Mouse (Mus musculus): ENCODE results near the gene Gstm1. TPM values are rescaled to one million over a fixed set of nuclear protein-coding genes. Genes with fewer than 3 reads are reported as not detected.
"Not testable (repeated sequence)": the region's sequence is repeated elsewhere in the genome, so short reads cannot be mapped to it uniquely, and the experiment has no call there.

The Gstm1 gene
- 100 to 1,000 TPM; 329 to 421 (median 351) TPM for total RNA-seq (2022)

DNA sequence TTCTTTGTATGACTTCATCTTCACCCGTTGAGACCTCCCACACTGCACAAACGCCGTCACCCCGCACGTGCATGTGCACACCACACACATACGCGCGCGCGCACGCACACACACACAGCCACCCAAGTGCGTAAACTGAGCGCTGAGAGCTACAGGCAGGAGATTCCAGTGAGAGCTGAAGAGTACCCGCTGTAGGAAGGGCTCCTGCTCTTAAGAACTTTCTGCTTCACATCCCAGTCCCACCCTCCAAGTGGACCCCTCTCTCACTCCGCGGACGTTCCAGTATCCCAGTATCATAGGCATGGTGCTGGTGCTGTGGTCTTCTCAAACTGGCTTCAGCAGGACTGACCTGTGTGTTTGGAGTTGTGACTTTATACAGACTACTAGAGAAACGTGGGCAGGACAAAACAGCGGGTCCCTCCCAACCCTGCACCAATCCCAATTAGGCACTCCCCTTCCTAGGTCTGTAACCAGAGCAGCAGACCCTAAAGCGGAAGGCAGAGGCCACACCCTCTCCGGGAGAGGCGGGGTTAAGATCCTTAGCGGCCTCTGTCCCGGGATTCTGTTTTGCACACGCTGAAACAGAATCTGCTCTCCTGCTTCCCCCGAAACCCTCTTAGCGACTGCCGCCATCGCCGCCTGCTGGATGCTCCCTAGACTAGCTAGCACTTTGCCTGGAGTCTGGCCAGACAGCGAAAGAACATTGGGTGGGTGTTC, at the start of gene Gstm1:
Gstm1 (minus strand) TSS at position 501 of the 717 bp plus-strand sequence.
- DNase-seq (ENCODE audit: low spot score in 2 of 2), result peak; percentile 91 to 94

DNA sequence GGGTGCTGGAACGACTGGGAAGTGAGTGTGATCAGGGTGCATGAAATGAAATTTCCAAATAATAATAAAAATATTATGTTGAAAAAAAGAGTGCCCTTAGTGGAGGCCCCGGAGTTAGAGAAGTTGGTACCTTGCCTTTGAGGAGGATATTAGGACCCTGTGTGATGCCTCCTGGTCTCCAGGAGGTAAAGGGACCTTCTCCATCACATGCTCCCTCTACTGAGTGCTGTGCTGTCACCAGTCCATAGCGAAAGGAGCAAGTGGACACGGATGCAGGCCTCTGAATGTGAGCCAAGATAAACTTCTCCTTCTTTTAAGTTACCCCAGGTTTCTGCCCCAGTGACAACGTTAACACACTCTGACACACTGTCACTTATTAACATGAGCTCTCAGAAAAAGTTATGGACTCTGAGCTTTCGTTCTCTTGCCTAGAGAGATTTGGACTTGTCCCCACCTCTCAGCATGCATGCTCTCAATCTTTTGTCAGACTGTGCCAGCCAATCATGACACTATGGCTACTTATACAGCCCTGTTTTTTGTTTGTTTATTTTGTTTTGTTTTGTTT, 49.7 kb upstream of the Gstm1 start:
- DNase-seq (ENCODE audit: low spot score in 2 of 2), result no peak

DNA sequence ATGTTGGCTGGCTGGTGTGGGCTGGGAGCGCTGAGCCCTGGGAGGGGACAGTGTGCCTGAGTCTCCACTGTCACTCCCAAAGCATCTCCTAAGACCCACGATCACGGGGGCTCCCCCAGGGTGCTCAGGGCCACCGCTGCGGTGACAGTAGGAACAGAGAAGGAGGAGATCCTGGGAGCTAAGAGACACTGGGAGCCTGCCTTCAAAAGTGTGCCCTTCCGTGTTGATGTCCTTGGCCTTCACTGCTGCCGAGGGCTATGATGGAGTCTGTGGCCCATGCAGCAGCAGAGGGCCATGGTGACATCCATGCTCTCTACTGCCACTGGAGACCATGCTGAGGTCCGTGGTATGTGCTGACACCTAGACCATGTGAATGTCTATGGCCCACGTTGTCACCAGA, 47.8 kb upstream of the Gstm1 start:
- DNase-seq (ENCODE audit: low spot score in 2 of 2), result no peak

DNA sequence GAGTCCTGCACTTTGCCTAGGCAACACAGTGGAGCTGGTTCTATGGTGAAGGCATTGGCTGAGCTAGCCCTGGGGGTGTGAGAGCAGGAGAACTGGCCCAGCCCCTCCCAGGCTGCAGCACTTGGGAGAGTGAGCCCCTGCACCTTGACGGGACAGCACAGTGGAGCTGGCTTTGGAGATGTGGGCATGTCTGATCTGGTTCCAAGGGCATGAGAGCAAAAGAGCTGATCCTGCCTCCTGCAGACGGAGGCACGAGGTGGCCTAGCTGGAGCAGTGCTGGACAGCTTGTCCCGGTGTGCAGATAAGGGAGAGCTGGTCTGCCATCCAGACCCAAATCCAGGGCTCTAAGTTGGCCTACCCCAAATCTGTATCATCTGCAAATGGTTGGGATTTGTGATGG, 46.9 kb upstream of the Gstm1 start:
- DNase-seq (ENCODE audit: low spot score in 2 of 2), result no peak

DNA sequence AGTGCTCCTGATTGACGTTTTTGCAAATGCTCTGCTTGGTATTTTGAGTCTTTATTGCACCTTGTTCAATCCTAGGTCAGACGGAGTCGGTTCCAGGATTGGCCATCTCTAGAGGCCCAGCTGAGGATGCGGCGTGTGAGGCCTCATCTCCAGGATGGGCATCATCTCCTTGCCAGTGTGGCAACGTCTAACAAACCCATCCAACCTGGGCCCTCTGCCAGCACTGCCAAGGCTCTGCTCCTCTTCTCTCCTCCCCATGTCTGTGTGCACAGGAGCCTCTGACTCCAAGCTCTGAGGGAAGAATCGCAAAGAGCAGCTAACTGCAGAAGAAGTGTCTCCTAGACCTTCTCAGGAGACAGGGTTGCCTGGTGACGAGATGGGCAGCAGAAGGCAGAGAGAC, 44.9 kb upstream of the Gstm1 start:
- no peak for DNase-seq (ENCODE audit: low spot score in 2 of 2)

DNA sequence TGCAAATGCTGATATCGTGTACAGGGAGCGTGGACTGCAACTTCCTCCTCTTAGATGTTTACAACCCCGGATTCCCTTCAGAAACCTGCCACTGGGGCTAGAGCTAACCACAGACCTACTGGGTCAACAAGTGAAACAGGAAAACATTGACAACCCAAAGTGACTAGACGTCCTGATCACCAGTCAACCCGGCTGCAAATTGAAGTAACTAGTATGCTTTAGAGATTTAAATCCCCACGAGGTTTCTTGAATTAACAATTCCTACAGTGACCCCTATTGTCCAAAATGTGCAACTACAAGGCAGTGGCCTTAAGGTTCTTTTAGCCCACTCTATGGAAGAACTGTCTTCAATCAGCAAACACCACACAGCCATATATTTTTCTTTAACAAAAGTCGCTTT, 43.6 kb upstream of the Gstm1 start:
- DNase-seq (ENCODE audit: low spot score in 2 of 2), result peak in 1 of 2 experiments; percentile 59

DNA sequence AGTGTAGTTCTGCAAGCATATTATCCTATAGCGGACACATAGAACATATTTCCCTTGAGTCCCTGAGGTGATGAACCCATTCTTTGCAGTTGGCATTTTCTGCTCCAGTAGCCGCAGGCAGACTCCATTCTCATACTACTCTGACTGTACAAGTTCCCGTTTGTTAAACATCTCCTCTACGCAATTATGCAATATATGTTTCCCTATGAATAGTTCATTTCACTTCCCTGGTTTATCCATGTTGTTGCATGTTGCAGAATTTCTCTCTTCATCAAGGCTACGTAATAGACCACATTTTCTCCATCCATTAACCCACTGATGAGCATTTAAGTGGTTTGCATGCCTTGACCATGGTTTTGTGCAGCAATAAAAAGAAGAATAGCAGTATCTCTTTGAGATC, 32.7 kb upstream of the Gstm1 start:
- DNase-seq (ENCODE audit: low spot score in 2 of 2), result no peak

DNA sequence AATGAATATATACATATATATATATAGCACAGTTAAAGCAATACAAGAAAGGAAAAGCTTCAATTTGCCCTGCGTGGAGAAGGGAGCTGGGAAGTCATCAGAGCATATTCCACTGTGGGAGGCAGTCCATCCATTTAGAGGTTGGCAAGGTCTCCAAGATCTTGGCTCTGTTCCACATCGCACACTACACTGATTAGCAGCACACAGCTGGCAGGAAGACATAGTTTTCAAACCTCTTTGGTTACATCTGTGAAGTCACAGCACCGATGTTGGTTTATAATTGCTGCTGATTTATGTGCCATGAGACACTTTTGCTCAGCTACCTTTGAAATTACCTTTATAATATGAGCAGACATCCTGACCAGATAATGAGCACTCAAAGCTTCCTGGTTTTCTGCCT, 30.5 kb upstream of the Gstm1 start:
- no peak for DNase-seq (ENCODE audit: low spot score in 2 of 2)

DNA sequence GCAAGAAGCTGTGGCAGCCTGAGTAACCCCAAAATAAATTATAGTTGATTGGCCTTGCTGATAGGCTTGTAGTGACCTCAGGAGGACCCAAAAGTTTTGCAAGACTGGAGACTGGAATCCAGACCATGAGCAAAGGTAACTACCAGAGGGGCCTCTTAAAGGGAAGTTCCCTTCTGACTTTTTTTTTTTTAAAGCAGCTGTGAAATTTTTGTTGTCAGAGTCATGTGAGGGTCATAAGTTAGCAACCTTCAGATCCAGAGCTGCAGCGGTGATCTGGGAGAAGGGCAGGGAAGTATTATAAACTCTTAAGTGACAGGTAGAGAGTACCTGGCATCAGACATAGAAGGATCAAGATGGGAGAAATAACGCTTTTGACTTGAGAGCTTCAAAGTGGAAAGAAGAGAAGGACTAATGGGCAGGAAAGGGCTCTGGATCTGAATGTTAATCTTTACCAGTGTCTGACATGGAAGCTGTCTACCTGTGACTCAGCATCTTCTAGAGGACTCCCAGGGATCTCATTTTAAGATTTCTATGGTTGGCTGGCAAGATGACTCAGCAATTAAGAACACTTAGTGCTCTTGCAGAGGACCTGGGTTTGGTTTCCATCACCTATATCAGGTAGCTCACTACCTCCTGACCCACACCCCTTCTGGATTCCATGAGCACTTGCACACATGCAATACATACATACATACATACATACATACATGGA, 29.3 kb upstream of the Gstm1 start:
- DNase-seq (ENCODE audit: low spot score in 2 of 2), result no peak

DNA sequence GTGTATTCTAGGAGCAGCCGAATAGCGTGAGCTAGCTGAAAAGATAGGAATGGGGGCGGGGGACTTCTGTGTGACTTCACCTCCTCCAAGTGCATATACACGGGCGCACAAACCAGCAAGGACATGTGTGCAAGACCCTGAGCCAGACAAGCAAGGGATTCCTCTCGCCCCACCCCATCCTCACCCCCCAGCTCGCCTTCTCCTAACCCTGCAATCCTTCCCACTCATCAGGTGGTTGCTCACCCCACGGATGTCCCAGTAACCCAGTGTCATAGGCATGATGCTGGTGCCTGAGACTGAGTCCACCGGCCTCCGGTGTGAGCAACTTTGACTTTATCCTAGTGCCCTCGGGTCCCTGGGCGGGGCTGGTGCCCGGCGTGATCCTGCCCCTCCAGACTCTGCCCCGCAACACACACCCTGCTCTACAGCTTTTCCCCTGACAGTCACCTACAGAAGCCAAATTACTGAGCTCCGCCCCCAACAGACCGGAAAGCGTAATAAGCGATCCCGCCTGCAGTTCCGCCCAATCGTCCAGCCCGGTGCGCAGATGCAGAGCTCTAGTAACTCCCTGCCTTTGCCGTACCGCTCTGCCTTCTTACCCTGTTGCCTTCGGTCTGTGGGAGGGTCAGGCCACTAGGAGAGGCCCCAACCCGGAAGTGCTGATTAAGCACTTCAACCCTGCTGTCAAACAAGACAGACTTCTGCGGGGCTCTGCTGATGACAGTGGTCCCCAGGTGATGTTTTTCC, 26.8 kb upstream of the Gstm1 start, which contains the start of gene Gstm4:
Gstm4 (minus strand) TSS at position 501 of the 747 bp plus-strand sequence.
- DNase-seq (ENCODE audit: low spot score in 2 of 2), result peak; percentile 88

DNA sequence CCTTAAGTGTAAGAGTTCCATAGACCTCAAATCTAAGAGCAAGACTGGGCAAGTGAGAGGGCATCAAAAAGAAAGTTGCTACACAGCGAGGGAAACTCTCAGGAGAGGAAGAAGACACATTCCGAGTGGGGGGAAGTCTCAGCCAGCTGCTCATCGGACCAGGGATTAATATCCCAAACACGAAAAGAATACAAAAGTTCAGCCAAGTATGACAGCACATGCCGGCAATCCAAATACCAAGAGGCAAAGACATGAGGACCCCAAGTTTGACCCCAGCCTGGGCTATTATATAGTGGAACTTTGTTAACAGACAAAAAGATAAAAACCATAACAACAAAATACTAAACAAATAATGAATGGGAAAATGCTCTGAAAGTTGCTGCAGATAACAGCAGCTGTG, 15.4 kb upstream of the Gstm1 start:
- DNase-seq (ENCODE audit: low spot score in 2 of 2), result no peak

DNA sequence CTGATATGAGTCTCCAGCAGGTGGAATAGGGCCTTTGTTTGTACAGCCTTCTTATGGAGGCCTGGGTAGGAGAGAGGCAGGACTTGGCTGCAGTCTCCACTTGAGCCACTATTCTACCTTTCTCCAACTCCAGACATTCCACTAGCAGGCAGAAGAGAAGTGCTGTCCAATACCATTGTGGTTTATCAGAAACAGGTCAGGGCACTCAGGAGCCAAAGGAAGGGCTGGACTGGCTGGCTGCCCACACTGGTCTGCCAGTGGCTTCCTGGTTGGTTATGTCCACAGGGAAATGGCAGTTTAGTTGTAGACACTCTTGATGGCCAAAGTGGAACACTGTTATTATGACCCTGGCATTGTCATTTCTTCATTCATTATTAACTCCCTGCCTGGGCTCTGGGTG, 14.3 kb upstream of the Gstm1 start:
- DNase-seq (ENCODE audit: low spot score in 2 of 2), result no peak

DNA sequence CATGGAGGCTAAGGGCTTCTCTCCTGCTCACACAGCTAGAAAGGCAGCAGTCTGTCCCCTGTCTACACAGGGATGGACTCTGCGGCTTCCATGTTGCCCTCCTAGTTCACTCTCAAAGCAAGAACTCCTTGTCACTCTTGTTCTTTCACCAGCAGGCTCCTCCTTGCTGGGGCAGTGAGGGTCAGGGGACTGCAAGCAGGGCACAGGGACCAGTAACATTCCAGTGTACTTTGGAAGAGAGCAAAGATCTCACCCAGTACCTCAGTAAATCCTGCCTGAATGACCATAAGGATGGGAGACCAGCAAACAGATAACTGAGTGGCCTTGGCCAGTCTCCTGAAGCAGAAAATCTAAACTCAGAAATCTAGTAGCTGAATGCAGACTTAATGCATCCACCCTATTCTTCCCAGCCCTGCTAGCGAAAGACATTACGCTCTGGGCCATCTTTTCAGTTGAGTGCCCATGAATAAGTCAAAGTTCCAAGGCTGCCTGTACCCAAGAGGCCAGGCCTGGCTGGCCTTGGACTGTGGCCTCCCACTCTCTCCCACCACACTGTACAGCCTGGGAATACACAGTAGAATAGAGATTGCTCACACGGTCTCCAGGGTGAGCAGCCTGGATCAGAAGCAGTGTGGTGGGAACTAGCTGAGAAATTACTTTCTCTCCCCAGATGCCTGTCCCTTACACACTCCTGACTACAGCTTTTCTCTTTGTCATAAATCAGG, 11.0 kb upstream of the Gstm1 start:
- DNase-seq (ENCODE audit: low spot score in 2 of 2), result no peak

DNA sequence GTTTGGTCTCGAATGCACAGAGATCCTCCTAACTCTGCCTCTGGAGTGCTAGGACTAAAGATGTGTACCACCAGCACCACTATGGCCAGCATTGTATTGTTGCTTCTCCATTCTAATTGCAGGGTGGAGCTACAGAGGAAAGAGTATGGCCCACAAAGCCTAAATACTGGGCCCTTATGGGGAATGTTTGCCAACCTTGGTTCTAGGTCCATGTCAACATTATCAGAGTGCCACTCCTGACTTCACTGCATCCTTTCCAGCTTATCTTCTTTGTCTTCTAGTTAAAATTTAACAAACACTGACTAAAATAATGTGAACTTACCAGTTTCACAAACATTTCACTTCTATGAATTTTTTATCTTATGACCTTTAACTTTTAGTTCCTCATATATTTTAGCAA, 8.8 kb upstream of the Gstm1 start:
- no peak for DNase-seq (ENCODE audit: low spot score in 2 of 2)

DNA sequence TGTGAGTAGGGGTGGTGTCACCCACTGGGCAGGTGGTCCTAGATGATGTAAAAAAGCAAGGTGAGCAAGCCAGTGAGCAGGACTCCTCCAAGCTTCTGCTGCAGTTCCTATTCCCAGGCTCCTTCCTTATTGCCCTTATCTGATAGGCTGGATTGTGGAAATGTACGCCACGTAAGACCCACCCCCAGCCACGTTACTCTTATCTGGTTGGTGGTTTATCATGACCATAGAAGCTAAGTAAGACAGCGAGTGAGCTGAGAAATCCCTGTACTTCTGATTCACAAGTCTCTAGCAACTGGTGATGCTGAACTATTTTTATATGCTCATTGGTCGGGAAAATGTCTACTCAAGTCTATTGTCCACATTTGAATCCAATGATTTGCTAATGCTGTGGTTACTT, 8.3 kb upstream of the Gstm1 start:
- DNase-seq (ENCODE audit: low spot score in 2 of 2), result no peak

DNA sequence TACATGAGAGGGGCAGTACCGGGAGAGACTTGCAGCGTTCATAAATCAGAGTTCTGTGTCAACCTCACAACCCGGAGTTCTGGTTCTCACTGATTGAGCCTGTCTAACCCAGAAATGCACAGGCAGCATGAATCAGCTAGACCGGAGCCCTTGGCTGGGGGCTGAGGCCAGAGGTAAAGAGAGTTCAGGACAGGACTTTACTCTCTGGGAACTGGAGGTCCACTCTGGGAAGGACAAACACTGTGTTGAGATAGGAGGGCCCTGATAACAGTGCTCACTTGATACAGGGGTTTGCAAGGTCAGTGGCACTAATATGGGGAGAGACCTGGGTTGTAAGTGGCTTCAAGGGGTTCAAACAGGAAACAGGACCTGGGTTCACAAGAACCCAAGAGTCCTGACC, 7.5 kb upstream of the Gstm1 start:
- DNase-seq (ENCODE audit: low spot score in 2 of 2), result no peak

DNA sequence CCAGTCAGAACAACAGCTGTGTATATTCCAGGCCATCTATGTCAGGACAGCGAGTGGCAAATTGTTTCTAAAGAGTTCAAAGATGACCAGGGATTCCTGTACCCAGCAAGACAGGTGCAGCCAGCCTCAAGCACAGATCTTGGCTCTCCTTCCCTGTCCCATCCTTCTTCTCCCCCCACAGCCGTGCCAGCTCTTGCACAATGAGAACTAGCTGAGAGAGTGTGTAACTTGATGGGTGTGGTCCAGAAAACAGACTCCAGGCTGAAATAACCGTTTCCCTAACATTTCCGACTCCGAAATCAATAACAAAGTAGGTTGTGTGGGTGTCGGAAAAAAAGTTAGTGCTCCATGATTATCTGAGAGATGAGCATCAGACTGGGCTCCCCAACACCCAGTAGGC, 4.9 kb upstream of the Gstm1 start:
- no peak for DNase-seq (ENCODE audit: low spot score in 2 of 2)

DNA sequence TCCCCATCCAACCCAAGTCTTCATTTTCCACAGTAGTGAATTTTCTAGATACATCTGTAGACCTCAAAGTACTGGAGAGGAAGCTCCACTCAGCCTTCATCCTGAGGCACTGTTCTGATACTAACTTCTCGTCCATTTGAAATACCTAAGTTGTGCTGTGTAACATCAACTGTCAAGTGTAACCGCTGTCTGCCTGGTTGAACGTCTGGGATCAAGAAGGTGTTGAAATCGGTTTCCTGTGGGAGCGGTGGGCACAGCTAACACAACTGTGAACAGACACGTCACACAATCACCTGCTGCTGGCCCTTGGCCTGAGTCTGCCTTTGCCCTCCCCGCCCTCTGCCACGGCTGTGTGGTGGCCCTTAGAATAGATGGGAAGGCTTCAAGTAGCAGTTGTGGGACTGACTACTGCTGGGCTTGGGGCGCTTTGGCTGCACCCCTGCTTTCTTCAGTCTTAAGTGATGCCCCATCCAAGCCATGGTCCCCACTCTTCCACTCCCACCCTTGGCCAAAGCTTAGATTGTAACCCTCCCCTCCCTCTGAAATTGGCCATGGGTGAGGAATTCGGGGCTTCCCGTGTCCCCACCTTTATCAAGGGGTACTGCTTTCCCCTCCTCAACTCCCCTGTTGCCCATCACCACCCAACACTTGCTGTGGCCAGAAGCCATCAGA, 2.7 kb upstream of the Gstm1 start:
- not testable (repeated sequence) for DNase-seq (ENCODE audit: low spot score in 2 of 2)

DNA sequence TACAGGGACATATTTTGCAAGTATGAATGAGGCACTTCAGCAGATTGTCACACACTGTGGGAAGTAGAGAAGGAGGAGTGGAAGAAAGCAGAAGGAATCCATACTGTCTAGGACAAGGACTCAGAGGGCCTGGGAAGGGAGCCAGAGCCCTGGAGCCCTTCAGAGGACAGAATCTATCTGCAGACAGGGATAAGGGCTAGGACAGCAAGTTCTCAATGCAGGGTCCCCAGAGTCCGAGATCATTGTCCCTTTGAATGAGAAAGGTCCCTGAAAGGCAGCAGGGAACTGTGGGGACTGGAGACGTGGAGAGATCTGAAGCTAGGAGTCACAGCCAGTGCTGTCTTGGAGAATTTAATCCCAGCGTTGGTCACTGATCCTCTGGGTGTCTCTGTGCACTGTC, 1.5 kb upstream of the Gstm1 start:
- not testable (repeated sequence) for DNase-seq (ENCODE audit: low spot score in 2 of 2)

DNA sequence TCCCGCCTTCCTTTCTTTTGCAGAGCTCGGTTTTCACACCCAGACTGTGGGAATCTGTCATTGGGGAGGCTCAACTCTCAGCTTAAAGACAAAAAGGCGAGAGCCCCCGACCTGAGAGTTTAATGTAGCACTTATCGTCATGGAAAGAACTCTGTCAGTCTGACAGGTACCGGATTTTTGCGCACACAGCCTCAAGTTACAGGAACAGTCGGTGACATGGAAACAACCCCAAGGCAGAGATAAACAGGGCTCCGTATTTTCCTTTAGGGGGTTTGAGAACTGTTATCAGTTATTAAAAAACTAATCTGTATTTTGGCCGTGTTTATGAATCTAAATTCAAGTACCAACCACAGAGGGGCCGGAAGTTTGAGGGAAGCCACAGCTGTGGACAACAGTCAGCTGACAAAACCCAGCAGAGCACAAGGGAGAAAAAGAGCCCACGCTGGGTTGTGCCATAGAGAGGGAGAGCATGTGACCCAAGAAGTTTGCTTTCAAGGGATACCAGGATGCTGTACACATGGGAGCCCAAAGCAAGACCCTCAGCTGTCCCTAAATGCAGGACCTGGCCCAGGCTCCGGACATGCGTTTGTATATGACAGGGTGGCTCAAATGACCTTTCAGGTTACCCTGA, 532 bp upstream of the Gstm1 start:
- DNase-seq (ENCODE audit: low spot score in 2 of 2), result no peak
